Mouse (Mus musculus) spleen, adult 2 months (tissue): ENCODE data around the gene Etv3. TPM values are rescaled to one million over a fixed set of nuclear protein-coding genes. Genes with fewer than 3 reads are reported as not detected.

Experiments used
- DNase-seq, 2 experiments: peaks; one replicate each; pipeline versions ENCODE4 v3.0.0 to v3.0.0-alpha.2; 2012 to 2021; ENCODE audit warnings: low spot score in 2 of 2, low read depth in 1 of 2
- H3K27ac ChIP-seq: fragments of 200-500 bp; 2 replicates; pipeline ENCODE4 v1.5.1; 2012; ENCODE audit warnings: low read length, inconsistent platforms; ENCODE audit not compliant: insufficient read depth
- H3K27me3 ChIP-seq: fragments of 200-500 bp; 2 replicates; pipeline ENCODE4 v1.6.1; 2012; ENCODE audit warnings: mild to moderate bottlenecking, moderate library complexity, low read length, inconsistent platforms; ENCODE audit not compliant: control insufficient read depth, insufficient read depth
- H3K36me3 ChIP-seq: fragments of 200-500 bp; 2 replicates; pipeline ENCODE4 v1.6.1; 2012; ENCODE audit warnings: mild to moderate bottlenecking, low read length, inconsistent platforms; ENCODE audit not compliant: control insufficient read depth, insufficient read depth
- H3K4me1 ChIP-seq: fragments of 200-500 bp; 2 replicates; pipeline ENCODE4 v1.6.1; 2011; ENCODE audit warnings: inconsistent platforms; ENCODE audit not compliant: control insufficient read depth, insufficient read depth, insufficient read length
- H3K4me3 ChIP-seq: fragments of 200-500 bp; 2 replicates; pipeline ENCODE4 v1.5.1; 2011; ENCODE audit warnings: mild to moderate bottlenecking, inconsistent platforms; ENCODE audit not compliant: insufficient read depth, insufficient read length; ENCODE audit errors: extremely low read depth
- CTCF ChIP-seq: fragments of 200-500 bp; IDR thresholded peaks from 2 replicates; pipeline ENCODE4 v1.5.1; 2011; ENCODE audit warnings: mild to moderate bottlenecking, inconsistent platforms; ENCODE audit not compliant: insufficient read depth, insufficient read length, insufficient replicate concordance; ENCODE audit errors: extremely low read depth
- POLR2A ChIP-seq: fragments of 200-500 bp; IDR thresholded peaks from 2 replicates; pipeline ENCODE4 v1.6.1; 2011; ENCODE audit warnings: low read depth, low read length, inconsistent platforms
- WGBS: fragments of 180-500 bp; shearing (Covaris S2); methylation state at CpG from one replicate; pipeline ENCODE4 v1.1.7; 2018; 5-methylcytosine and 5-hydroxymethylcytosine counted together
- polyA plus RNA-seq: library from polyadenylated mRNA; depleted of rRNA; stranded (reverse); fragments of >200 nt; gene quantifications from 2 replicates; pipeline ENCODE4 v1.2.3, GENCODE M21; 2012; rRNA removed

Etv3 gene
- polyA plus RNA-seq, 1 experiment, result 17.5 TPM

DNA sequence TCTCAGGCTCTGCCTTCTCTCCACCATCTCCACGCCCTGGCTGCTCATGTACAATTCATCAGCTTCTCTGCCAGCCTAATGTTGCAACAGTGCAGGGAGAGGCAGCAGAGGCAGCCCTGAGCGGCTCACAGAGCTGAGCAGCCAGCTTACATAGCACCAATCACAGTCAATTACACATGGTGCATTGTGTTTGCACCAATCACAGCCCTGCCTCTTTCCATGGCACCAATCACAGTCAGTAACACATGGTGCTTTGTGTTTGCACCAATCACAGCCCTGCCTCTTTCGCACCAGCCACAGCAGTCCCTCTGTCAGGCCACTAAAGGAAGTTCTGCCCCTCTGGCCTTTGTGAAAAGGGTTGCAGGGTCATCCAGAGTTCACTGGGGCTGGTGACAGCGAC, 40.9 kb downstream of the Etv3 start:
- TF ChIP-seq CTCF (no peak), POLR2A (no peak)
- no peak overlapping the region for H3K4me3 ChIP-seq
- peak; percentile 20 to 50 for DNase-seq
- H3K36me3 ChIP-seq, result no peaks in the 10 kb centered on the region
- WGBS, result 30% methylated on average over 4 of the region's 4 CpGs
- no peaks in the 10 kb centered on the region for H3K27me3 ChIP-seq
- H3K27ac ChIP-seq, result no peak overlapping the region
- H3K4me1 ChIP-seq, result no peaks in the 10 kb centered on the region

DNA sequence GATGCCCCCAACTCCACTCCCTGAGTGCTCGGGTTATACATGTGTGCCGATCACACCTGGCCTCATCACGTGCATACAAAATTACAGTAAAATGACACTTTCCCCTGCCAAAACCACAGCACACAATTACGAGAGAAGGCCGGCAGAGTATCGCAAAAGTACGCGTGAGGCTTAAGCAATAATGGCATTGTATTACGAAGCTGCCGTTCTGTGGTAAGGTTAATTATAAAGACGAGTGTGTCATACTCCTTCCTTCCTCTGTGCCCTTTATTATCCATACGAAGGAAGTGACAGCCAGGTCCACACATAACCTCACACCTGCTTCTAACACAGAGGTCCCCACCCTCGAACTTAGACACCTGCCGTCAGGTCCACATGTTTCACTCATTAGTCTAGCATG, 42.3 kb downstream of the Etv3 start:
- Histone ChIP-seq H3K27ac (no peak overlapping the region), H3K4me1 (no peaks in the 10 kb centered on the region), H3K27me3 (no peaks in the 10 kb centered on the region), H3K4me3 (no peak overlapping the region), H3K36me3 (no peaks in the 10 kb centered on the region)
- no peak for DNase-seq
- WGBS, result 77% methylated on average over 14 of the region's 14 CpGs
- TF ChIP-seq CTCF (no peak), POLR2A (no peak)

DNA sequence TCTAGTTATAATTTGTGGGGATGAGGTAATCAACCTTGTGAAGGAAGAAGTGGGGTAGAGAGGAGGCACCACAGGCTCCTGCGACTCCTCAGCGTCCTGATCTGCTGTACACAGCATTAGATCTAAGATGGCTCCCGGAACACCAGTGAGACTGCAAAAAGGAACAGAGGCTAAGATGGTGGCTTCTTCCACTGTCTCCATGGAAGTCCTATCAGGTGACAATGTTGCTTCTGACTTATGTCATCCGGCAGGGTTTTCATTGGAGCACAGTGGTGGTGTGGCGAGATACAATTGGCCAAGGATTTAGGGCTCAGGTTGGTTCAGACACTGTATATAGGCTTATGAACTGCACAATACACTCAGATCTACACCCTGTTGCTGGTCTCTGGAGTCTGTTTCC, 43.5 kb downstream of the Etv3 start:
- no peak for DNase-seq
- 92% methylated on average over 5 of the region's 5 CpGs for WGBS
- no peaks in the 10 kb centered on the region for H3K36me3 ChIP-seq
- H3K27ac ChIP-seq, result no peak overlapping the region
- H3K27me3 ChIP-seq, result no peaks in the 10 kb centered on the region
- no peak overlapping the region for H3K4me3 ChIP-seq
- no peaks in the 10 kb centered on the region for H3K4me1 ChIP-seq
- TF ChIP-seq POLR2A, result no peak
- no peak for TF ChIP-seq CTCF

DNA sequence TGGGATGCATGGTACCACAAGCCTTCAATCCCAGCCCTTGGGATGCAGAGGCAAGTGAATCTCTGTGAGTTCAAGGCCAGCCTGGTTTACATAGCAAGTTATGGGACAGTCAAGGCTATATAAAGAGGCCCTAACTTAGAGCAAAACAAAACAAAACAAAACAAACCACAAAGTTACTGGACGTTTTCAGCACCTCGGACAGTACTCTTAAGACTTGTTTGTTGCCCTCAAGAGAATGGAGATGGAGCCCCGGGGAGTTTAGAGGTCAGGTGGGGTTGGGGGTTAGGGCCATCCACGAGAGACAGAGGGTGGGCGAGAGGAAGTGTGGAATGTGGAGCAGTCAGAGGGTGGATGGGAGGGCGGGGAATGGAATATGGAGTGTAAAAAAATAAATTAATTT, 50.6 kb downstream of the Etv3 start:
- H3K27me3 ChIP-seq, result no peaks in the 10 kb centered on the region
- no peak for TF ChIP-seq CTCF
- no peak for TF ChIP-seq POLR2A
- H3K4me1 ChIP-seq, result no peaks in the 10 kb centered on the region
- no peak overlapping the region for H3K27ac ChIP-seq
- 28% methylated on average over 6 of the region's 6 CpGs for WGBS
- DNase-seq, result no peak
- H3K36me3 ChIP-seq, result no peaks in the 10 kb centered on the region
- H3K4me3 ChIP-seq, result no peak overlapping the region

DNA sequence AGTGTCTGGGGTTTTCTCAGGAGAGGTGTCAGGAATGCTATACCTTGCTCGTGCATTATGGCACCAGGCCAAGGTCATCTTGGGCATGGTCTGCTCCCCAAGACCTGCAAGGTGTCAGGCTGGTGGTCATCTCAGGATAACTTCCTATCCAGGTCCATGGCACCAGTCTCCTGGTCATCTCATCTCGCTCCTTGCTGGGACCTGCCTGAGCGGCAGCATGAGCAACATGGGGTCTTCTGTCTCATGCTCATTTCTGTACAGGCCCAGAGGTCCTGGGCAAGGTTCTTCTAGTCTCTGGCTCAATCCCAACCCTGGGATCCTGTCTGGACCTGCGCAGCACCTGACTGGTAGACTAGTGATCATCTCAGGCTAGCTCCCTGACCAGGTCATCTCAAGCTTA, 57.1 kb downstream of the Etv3 start:
- H3K4me1 ChIP-seq, result no peaks in the 10 kb centered on the region
- no peaks in the 10 kb centered on the region for H3K36me3 ChIP-seq
- no peak overlapping the region for H3K4me3 ChIP-seq
- 93% methylated on average over 4 of the region's 4 CpGs for WGBS
- no peaks in the 10 kb centered on the region for H3K27me3 ChIP-seq
- TF ChIP-seq POLR2A (no peak), CTCF (no peak)
- no peak for DNase-seq
- H3K27ac ChIP-seq, result no peak overlapping the region

Other genes starting within 250 kb of the Etv3 start
- gene Cd5l, start 167.5 kb upstream of the Etv3 start, polyA plus RNA-seq, result 27.2 and 56.0 TPM in 2 replicates
- 50.2 and 55.5 TPM in 2 replicates for gene Fcrl1, start 149.0 kb upstream of the Etv3 start, polyA plus RNA-seq
- gene Fcrl5, start 89.6 kb upstream of the Etv3 start, polyA plus RNA-seq, result 7.2 and 9.2 TPM in 2 replicates
- gene Arhgef11, start 92.2 kb downstream of the Etv3 start, polyA plus RNA-seq, result 15.6 and 16.4 TPM in 2 replicates
- gene Lrrc71, start 223.2 kb downstream of the Etv3 start, polyA plus RNA-seq, result 0.09 and 0.25 TPM in 2 replicates